Mouse (Mus musculus) olfactory bulb, adult 2 months (tissue): ENCODE results near the gene 4930452B06Rik.

Source experiments
- CTCF ChIP-seq: fragments of 200-500 bp; IDR thresholded peaks from 2 replicates; pipeline ENCODE4 v1.5.1; 2012; ENCODE audit warnings: low read depth, mild to moderate bottlenecking, low read length, moderate library complexity; ENCODE audit not compliant: insufficient read depth
- POLR2A ChIP-seq: fragments of 200-500 bp; IDR thresholded peaks from 2 replicates; pipeline ENCODE4 v1.6.1; 2012; ENCODE audit warnings: mild to moderate bottlenecking, low read depth, low read length, moderate library complexity; ENCODE audit not compliant: insufficient read depth

DNA sequence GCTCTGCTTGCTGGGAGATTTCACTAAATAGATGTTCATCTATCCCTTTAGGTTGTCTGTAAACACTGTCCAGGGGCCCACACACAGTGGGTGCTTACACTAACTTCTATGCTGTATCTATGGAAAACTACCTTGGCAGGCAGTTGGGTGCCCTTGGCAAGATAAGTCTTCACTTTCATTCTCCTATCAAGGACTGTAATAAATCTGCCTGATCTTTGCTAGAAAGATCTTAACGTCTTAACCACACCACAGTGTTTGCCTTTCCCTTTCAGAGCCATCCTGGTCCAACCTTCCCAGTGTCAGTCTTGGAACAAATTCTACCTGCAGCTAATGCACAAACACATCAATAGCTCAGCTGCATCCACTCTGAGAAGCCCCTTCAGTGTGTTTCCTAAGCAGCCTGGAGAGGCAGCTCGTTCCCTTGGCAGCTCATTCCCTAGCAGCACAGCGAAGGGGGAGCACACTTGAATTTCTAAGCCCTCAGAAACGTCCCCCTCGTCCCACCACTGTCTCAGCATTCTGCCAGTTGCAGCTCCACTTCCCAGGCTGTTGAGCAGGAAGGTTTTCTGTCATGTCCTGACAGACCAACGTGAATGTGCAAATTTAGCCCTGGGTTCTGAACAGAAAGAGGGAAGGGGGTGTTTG is 273.7 kb downstream of the 4930452B06Rik start:
- TF ChIP-seq POLR2A, result no peak
- no peak for TF ChIP-seq CTCF
